Mouse (Mus musculus) hindbrain, postnatal 0 days (tissue): Measurements from ENCODE around the gene 4921504E06Rik. TPM values are rescaled to one million over a fixed set of nuclear protein-coding genes. Genes with fewer than 3 reads are reported as not detected.

Source experiments
- ATAC-seq: fragments of 200-750 bp; cut with Nextera tagmentation; 2 replicates; pipeline ENCODE4 v1.8.0; 2017; ENCODE audit warnings: mild to moderate bottlenecking, moderate TSS enrichment, moderate library complexity
- DNase-seq: peaks from one replicate; pipeline ENCODE4 v3.0.0-alpha.2; 2015; ENCODE audit warnings: low spot score
- H3K27ac ChIP-seq: fragments of 300-500 bp; sonication (generic); 2 replicates; pipeline ENCODE4 v1.5.1; 2014; ENCODE audit warnings: mild to moderate bottlenecking
- H3K27me3 ChIP-seq: fragments of 300-500 bp; sonication (generic); 2 replicates; pipeline ENCODE4 v1.6.1; 2014; ENCODE audit warnings: low read length, mixed read lengths; ENCODE audit not compliant: insufficient read depth
- H3K36me3 ChIP-seq: fragments of 300-500 bp; sonication (generic); 2 replicates; pipeline ENCODE4 v1.6.1; 2014; ENCODE audit warnings: low read length, mixed read lengths; ENCODE audit not compliant: insufficient read depth
- H3K4me1 ChIP-seq: fragments of 300-500 bp; sonication (generic); 2 replicates; pipeline ENCODE4 v1.6.1; 2014; ENCODE audit warnings: antibody characterized with exemption, low read length, mixed read lengths; ENCODE audit not compliant: insufficient read depth
- H3K4me2 ChIP-seq: fragments of 300-500 bp; sonication (generic); 2 replicates; pipeline ENCODE4 v1.6.1; 2014; ENCODE audit warnings: low read depth, mild to moderate bottlenecking, low read length, moderate library complexity, mixed read lengths
- H3K4me3 ChIP-seq: fragments of 300-500 bp; sonication (generic); 2 replicates; pipeline ENCODE4 v1.5.1; 2014; ENCODE audit warnings: low read length
- H3K9ac ChIP-seq: fragments of 300-500 bp; sonication (generic); replicated peaks from 2 replicates; pipeline ENCODE4 v1.6.1; 2014; ENCODE audit warnings: mild to moderate bottlenecking, low read length, moderate library complexity, mixed read lengths
- H3K9me3 ChIP-seq: fragments of 300-500 bp; sonication (generic); 2 replicates; pipeline ENCODE4 v1.6.1; 2016; ENCODE audit warnings: low read length, mixed read lengths
- CTCF ChIP-seq: IDR thresholded peaks from 2 replicates; pipeline ENCODE4 v1.5.1; 2016; ENCODE audit warnings: antibody characterized with exemption, control low read depth, low read depth
- WGBS: fragments of 180-500 bp; shearing (Covaris S2); extraction: QIAGEN DNeasy Blood & Tissue Kit; methylation state at CpG from one replicate; pipeline ENCODE4 v1.1.7; 2014; 5-methylcytosine and 5-hydroxymethylcytosine counted together
- polyA plus RNA-seq: library from polyadenylated mRNA; unstranded; fragments of >200 nt; fragmentation: Nextera tagmentation; extraction: Ambion mirVana; gene quantifications from 2 replicates; pipeline ENCODE4 v1.2.1, GENCODE M21; 2015
- total RNA-seq: library from RNA; depleted of rRNA; stranded (reverse); fragments of >200 nt; gene quantifications from 2 replicates; pipeline ENCODE4 v1.2.3, GENCODE M21; 2014

Gene 4921504E06Rik
- total and polyA plus RNA-seq, 2 experiments from 2014 or later: 0.30 TPM; not detected in 1

DNA sequence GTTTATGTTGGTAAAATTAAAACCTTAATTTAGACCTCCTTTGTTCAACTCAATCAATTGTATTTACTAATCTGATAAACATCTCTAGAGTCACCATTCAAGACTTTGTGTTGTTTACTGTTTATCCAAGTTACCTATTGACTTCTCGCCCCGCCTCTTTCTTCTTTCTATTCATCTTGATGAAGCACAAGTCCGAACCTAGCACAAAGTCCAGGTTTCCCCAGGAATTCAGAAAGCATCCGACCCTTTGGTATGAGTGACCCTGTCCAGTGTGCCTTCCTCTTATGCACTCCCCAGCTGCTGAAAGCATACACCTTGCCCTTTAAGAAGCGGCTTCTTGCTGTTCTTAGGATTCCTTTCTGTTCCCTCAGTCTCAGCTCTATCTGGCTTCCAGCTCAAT is 41.3 kb downstream of the 4921504E06Rik start:
- H3K36me3 ChIP-seq: no peaks in the 10 kb centered on the region
- no peak for TF ChIP-seq CTCF
- 71% methylated on average over 5 of the region's 5 CpGs for WGBS
- H3K4me2 ChIP-seq: no peak overlapping the region
- H3K27ac ChIP-seq: no peak overlapping the region
- ATAC-seq: no peak
- no peaks in the 10 kb centered on the region for H3K27me3 ChIP-seq
- no peak overlapping the region for H3K9ac ChIP-seq
- no peaks in the 10 kb centered on the region for H3K9me3 ChIP-seq
- H3K4me3 ChIP-seq: no peak overlapping the region
- DNase-seq: no peak
- H3K4me1 ChIP-seq: no peaks in the 10 kb centered on the region

DNA sequence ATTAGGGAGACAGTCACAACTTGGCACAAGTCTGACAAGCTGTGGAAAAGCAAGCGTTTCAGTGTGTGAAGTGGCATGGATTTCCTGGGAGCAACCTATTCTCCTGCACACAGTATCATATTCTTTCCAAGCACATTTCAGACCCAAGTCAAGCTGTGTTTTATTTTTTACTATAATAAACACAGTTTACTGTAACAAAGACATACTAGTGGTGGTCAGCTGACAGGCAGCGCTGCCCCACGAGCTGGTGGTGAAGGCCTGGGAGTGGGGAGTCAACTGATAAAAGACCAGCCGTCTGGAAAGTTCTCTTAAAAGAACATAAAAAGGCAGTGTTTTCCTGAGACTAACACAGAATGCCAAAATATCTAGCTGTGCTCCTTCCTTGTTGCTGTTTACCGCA is 42.7 kb downstream of the 4921504E06Rik start:
- DNase-seq: peak; percentile 22
- no peak for TF ChIP-seq CTCF
- 27% methylated on average over 5 of the region's 5 CpGs for WGBS

DNA sequence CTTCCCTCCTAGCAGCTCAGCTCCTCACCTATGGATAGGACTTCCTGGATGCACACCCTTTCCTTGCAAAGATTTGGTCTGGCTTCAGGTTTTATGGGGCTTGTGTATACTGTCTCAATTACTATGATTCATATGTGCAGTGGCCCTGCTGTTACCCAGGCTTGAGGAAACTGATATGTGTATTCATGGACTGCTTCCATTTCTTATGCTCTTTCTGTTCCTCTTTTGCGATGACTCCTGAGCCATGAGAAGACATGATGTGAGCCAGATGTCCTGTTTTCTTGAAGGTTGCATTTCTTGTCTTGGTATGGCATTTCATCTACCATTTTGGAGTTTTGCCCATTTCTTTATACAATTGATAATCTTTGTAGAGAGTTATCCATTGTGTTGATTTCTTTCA is 48.0 kb downstream of the 4921504E06Rik start:
- no peak overlapping the region for H3K9ac ChIP-seq
- H3K36me3 ChIP-seq: no peaks in the 10 kb centered on the region
- H3K4me2 ChIP-seq: no peak overlapping the region
- no peaks in the 10 kb centered on the region for H3K4me1 ChIP-seq
- 94% methylated on average over 1 of the region's 1 CpGs for WGBS
- H3K27ac ChIP-seq: no peak overlapping the region
- no peaks in the 10 kb centered on the region for H3K27me3 ChIP-seq
- H3K9me3 ChIP-seq: no peaks in the 10 kb centered on the region
- TF ChIP-seq CTCF: no peak
- DNase-seq (no peak), ATAC-seq (no peak)
- H3K4me3 ChIP-seq: no peak overlapping the region

More for the DNA sequence above, 42.7 kb downstream of the 4921504E06Rik start:
- Histone ChIP-seq H3K36me3 (no peaks in the 10 kb centered on the region), H3K27me3 (no peaks in the 10 kb centered on the region), H3K4me2 (no peak overlapping the region), H3K9me3 (no peaks in the 10 kb centered on the region), H3K4me1 (no peaks in the 10 kb centered on the region), H3K4me3 (no peak overlapping the region), H3K27ac (no peak overlapping the region), H3K9ac (no peak overlapping the region)
- peak; percentile 78 for ATAC-seq

DNA sequence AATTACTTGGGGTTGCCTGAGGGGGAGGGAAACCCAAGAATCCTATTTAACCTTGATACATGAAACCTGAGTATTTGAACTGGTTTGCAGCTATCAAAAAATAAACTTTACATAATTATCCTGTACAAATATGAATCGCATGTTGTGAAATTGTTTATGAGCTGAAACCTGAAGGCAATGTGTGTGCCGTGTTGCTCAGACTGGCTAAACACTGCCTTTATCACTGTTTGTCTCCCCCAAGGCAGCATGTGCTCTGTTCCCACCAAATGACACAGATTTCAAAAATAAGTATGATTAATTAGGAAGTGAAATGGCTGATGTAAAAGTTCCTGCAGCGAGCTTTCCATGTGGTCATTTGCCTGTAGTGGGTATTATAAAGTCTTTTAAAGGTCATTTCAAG is 63.5 kb downstream of the 4921504E06Rik start:
- H3K27ac ChIP-seq: no peak overlapping the region

DNA sequence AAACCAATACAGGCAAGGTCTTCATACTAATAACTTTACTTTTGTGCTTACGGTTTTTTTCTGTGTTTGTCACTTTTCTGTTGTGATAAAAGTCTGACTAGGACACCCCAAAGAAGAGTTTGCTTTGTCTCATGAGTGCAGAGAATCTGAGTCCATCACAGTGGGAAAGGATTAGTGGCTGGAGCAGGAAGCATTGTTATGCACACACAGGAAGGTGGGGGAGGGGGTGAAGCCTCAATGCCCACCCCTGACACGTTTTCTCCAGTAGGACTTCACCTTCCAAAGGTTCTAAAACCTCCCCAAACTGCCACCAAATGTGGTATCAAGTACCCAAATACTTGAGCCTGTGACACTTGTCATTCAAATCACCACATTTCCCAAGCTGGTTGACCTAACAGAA is 91.8 kb downstream of the 4921504E06Rik start:
- Histone ChIP-seq H3K9ac (no peak overlapping the region), H3K27ac (no peak overlapping the region), H3K27me3 (peaks cover 22% of the 10 kb centered on the region), H3K4me3 (no peak overlapping the region), H3K36me3 (no peaks in the 10 kb centered on the region), H3K4me1 (no peaks in the 10 kb centered on the region), H3K4me2 (no peak overlapping the region), H3K9me3 (no peaks in the 10 kb centered on the region)
- DNase-seq: no peak
- 46% methylated on average over 2 of the region's 2 CpGs for WGBS
- ATAC-seq: no peak
- TF ChIP-seq CTCF: no peak

More for the DNA sequence above, 63.5 kb downstream of the 4921504E06Rik start:
- no peak for TF ChIP-seq CTCF
- Histone ChIP-seq H3K9me3 (no peaks in the 10 kb centered on the region), H3K4me2 (no peak overlapping the region), H3K4me3 (no peak overlapping the region), H3K27me3 (no peaks in the 10 kb centered on the region), H3K9ac (no peak overlapping the region), H3K36me3 (no peaks in the 10 kb centered on the region), H3K4me1 (no peaks in the 10 kb centered on the region)
- ATAC-seq: no peak
- 79% methylated on average over 3 of the region's 3 CpGs for WGBS
- DNase-seq: no peak

DNA sequence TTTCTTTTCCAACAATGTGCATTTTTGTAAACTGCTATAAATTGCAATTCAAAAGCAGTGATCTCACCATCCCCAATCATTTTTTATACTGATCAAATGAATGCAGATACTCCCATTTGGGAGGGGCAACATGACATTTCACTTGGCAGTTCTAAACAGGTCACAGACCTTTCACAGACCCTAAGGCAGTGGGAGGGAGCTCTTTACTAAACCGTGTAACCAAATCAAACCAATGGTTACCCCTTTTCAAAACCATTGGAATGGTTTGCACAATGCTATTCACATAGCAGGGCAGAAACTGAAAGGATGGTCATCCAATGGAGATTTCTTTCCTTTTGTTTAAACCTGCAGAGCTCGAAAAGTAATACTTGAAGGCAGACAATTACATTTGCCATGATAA is 94.9 kb downstream of the 4921504E06Rik start:
- H3K4me3 ChIP-seq: no peak overlapping the region
- no peak for DNase-seq
- no peak for TF ChIP-seq CTCF
- H3K27ac ChIP-seq: no peak overlapping the region
- 28% methylated on average over 2 of the region's 2 CpGs for WGBS
- no peaks in the 10 kb centered on the region for H3K9me3 ChIP-seq
- H3K4me1 ChIP-seq: peaks cover 5% of the 10 kb centered on the region; the same call in 1 of the 2 replicates
- ATAC-seq: no peak
- no peak overlapping the region for H3K4me2 ChIP-seq
- peaks cover 50% of the 10 kb centered on the region for H3K27me3 ChIP-seq
- H3K36me3 ChIP-seq: no peaks in the 10 kb centered on the region
- H3K9ac ChIP-seq: no peak overlapping the region

DNA sequence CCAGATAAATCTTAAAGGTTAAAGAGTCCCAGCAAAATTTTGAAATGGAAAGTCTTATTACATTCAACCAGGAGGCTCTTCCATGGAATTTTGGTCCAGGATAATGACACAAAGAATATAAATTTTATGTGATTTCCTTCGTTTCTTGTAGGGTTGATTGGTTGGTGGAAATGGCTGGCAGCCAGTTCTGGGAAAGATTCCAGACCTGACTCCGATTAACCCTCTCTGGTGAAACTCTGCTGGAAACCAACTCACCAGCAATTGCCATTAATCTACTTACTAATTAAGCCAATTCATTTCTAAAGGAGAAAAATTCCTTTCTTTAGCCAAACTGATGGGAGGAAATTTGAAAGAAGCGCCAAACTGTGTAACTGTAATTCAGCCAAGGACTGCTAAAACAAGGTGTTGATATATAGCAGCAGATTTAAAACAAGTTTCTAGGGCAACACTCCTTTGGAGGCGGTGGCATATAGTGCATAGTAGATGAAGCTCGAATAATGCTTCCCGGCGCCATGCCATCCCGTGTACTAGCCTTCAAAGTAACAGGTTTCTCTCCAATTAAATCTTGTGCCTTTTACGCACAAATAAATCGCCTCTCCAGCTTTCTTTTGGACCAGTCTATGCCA is 97.7 kb downstream of the 4921504E06Rik start:
- H3K4me3 ChIP-seq: no peak overlapping the region
- 6% methylated on average over 10 of the region's 10 CpGs for WGBS
- no peak overlapping the region for H3K4me2 ChIP-seq
- no peak for TF ChIP-seq CTCF
- H3K9ac ChIP-seq: no peak overlapping the region
- no peaks in the 10 kb centered on the region for H3K9me3 ChIP-seq
- no peaks in the 10 kb centered on the region for H3K36me3 ChIP-seq
- H3K4me1 ChIP-seq: peaks cover 5% of the 10 kb centered on the region; the same call in 1 of the 2 replicates
- peak; percentile 64 for DNase-seq
- ATAC-seq: no peak
- H3K27me3 ChIP-seq: peaks cover 78% of the 10 kb centered on the region
- H3K27ac ChIP-seq: no peak overlapping the region
